Mouse (Mus musculus): ENCODE measurements at regions not wholly inside any gene's neighbourhood (a gene's known extent, or its start where the extent isn't known, plus 50 kb on each side); places are given as distances from the start of the nearest gene placed in this dataset.

DNA sequence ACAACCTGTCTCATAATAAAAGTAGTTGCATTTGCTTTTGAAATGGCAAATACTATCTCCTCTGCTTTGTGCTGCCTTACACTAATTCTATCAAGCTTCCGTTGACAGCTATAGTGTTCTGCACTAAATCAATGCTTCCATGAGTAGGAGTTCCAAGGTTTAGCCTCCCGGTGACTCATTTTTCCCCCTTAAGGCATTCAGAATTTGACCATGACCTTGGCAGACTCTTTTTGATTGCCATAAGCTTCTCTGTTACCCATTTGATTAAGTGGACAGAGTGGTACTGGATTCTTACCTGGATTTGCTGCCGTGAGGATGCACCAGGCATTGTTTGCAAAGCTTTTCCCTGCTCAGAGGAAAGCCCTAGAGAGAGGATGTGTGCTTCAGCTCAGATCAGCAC lies 66.5 kb upstream of the Sel1l start:
- no peak for DNase-seq
- H3K4me3 ChIP-seq: no peak overlapping the region
- intact Hi-C loops (cut with DNase I): no loop called here
- no peak overlapping the region for H3K27ac ChIP-seq
- TF ChIP-seq CTCF (IDR thresholded peaks at IDR 0.05): no peak

DNA sequence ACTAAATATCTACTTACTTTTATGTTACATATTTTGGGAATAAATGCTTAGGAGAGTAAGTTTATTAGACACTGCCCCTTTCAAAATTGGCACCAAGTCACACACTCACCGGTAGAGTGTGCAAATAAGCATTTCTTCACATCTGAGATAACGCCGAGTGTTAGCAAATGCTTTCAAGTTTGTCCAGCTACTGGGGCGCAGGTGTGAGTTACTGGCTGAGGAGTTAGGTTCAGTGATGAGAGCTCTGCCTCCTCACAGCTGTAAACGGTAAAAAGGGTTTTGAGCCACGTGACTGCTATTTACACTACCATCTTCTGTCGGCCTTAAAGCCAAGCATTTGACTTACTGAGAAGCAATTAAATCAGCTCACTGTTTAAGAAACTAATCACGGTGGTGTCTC lies 61.6 kb upstream of the Sel1l start:
- H3K4me3 ChIP-seq: no peak overlapping the region
- intact Hi-C loops (cut with DNase I): no loop called here
- no peak for DNase-seq
- H3K27ac ChIP-seq: no peak overlapping the region
- no peak for TF ChIP-seq CTCF (IDR thresholded peaks at IDR 0.05)
